Mouse (Mus musculus): Measurements from ENCODE around the gene Itga1.

DNA sequence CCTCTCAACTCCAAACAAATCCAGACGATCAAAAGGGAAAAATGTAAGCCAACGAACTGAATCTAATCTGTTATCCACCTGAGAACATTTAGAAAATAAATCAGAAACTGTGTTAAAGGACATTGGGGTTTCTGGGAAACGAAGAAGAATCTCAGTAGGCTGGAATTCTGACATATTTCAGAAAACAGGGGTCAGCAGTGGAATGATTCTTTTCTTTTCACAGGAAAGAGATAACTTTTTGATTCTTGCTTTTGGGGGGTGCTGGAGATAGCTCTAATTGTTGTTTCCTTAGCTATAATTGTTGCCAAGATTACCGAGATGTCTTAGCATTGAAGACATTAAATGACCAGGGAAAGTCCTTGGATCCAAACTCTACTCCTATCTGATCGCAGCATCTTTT, 44.2 kb downstream of the Itga1 start:
- TF ChIP-seq POLR2A (IDR thresholded peaks at IDR 0.05; ENCODE audit: low read depth, low read length) (no peak), CTCF (IDR thresholded peaks at IDR 0.05; ENCODE audit: extremely low read depth, insufficient read depth, insufficient read length, insufficient replicate concordance) (no peak)

All from spleen, adult 2 months (tissue).